Mouse (Mus musculus): ENCODE data around the gene Arid1a. TPM values are rescaled to one million over a fixed set of nuclear protein-coding genes. Genes with fewer than 3 reads are reported as not detected.

Gene Arid1a
- polyA plus RNA-seq, 1 experiment from 2014 or later, result 37.5 TPM

DNA sequence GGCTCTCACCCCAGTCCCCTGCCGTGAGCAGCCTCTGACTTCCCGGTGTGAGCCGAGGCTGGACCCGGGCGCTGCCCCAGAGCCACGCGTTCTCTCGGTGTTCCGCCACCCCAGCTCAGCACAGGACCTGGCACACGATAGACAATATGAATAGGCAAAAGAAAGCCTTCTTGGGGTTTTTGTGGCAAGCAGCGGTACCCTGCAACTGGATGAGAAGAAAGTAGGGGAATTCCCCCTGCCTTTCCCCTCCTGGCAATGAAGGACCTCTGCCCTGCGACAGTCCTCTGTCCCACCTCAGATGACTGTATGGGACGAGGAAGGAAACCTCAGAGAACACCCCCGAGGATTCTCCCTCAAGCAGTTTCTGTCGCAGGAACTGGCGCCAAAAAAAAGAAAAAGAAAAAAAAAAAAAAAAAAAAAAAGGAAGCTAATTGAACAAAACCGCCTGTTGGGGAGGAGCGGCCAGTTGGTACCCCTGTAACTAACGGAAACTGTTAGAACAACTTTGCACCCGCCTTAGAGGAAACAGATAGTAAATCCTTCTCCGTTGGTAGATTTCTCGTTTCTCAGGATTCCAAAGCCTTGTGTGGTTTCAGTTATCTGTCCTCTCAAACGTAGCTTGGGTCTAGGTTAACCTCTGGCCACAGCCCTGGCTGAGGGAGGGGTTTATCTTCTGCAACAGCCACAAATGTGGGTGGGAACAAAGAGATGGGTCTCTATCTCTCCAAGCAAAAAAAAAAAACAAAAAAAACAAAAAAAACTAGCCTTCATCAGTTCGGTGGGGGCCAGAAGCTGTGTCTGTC is 83.5 kb downstream of the Arid1a start:
- peak overlapping the region; percentile 63 for H3K9ac ChIP-seq
- H3K4me1 ChIP-seq, result peaks cover 42% of the 10 kb centered on the region
- WGBS, result 3% methylated on average over 24 of the region's 24 CpGs
- peak overlapping the region; percentile 54 for H3K4me3 ChIP-seq
- H3K36me3 ChIP-seq, result no peaks in the 10 kb centered on the region; the same call in 1 of the 2 replicates
- H3K27me3 ChIP-seq, result no peaks in the 10 kb centered on the region
- peak overlapping the region; percentile 69 for H3K4me2 ChIP-seq (replicated peaks)
- peak overlapping the region; percentile 99 for H3K27ac ChIP-seq
- H3K9me3 ChIP-seq, result no peaks in the 10 kb centered on the region
- no peak for ATAC-seq (ENCODE audit: insufficient number of reproducible peaks, insufficient read depth, low FRiP score, low TSS enrichment)

- ATAC-seq (ENCODE audit: insufficient number of reproducible peaks, insufficient read depth, low FRiP score, low TSS enrichment), result peak; percentile 88
- Histone ChIP-seq H3K9ac (peak within 1 kb of the TSS; percentile 63), H3K9me3 (no peaks in the 10 kb centered on the region), H3K36me3 (no peaks in the 10 kb centered on the region; the same call in 1 of the 2 replicates), H3K27ac (peak within 1 kb of the TSS; percentile 99), H3K4me3 (peak within 1 kb of the TSS; percentile 54), H3K27me3 (no peaks in the 10 kb centered on the region), H3K4me1 (peaks cover 39% of the 10 kb centered on the region), H3K4me2 (replicated peaks) (peak within 1 kb of the TSS; percentile 69)
- WGBS, result under 1% methylated on average over 76 of the region's 76 CpGs
These were observed 84.4 kb downstream of the Arid1a start, which contains the start of gene Pigv for GRCm38 (mm10) chr4:133671881-133672844. Gene Pigv (minus strand): TSS chr4:133672647.

DNA sequence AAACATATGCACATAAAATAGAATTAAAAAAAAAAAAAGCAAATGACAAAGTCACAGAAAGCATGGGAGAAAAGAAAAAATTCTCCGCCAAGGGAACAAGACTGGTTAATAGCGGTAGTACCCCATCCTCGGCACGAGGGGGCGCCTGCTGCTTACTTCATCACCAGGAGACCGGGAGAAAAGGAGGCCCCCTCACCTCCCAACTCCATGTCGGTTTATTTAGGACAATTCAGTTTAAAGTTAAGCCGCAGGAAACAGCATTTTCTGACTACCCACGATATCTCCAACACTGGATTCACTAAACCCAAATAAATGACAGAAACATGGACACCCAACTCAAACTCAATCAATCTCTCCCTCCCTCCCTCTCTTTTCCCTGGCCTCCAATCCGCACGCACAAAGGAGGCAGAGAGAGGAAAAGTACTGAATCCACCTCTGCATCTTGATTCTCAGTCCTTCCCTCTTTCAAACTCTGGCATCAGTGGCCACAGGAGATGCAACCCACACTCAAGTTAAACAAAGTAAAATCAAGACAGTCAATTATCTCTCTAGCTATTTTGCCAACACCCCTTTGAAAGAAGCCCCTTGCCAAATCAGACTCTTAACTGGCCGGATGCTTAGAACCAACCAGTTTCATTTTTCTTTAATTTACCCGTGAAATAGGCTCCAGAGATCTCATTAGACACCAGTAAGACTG is 85.2 kb downstream of the Arid1a start:
- Histone ChIP-seq H3K9ac (peak overlapping the region; percentile 63), H3K27me3 (no peaks in the 10 kb centered on the region), H3K4me3 (peak overlapping the region; percentile 54), H3K36me3 (peaks cover 4% of the 10 kb centered on the region; the same call in 1 of the 2 replicates), H3K4me2 (replicated peaks) (peak overlapping the region; percentile 69), H3K9me3 (no peaks in the 10 kb centered on the region), H3K27ac (peak overlapping the region; percentile 99), H3K4me1 (peaks cover 31% of the 10 kb centered on the region)
- WGBS, result 3% methylated on average over 13 of the region's 13 CpGs
- no peak for ATAC-seq (ENCODE audit: insufficient number of reproducible peaks, insufficient read depth, low FRiP score, low TSS enrichment)

DNA sequence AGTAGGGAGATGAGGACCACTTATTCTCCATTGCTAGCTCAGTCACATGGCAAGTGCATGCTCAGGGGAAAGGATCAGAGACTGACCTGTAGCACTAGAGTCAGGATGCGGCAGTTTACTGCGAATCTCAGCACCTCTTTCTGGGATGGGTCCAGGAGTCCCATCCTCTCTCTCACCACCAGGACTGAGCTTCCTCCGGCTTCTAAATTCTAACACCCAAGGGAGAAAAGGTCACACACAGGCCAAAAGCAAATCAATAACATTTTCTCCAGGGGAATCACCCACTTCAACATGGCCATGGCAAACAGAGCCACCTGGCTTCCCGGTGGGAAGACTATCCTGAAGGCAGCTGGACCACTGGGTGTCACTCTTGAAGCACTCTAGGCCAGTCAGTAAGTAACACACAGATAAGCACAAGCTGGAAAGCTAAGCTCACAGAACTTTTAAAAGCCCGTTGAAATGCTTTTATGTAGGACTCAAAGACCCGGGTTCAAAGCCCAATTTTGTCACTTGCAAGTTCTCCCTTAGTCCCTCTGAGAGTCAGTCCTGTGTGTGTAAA is 86.8 kb downstream of the Arid1a start:
- H3K4me3 ChIP-seq, result no peak overlapping the region
- H3K36me3 ChIP-seq, result peaks cover 10% of the 10 kb centered on the region
- H3K4me2 ChIP-seq (replicated peaks), result no peak overlapping the region
- no peak overlapping the region for H3K9ac ChIP-seq
- no peak for ATAC-seq (ENCODE audit: insufficient number of reproducible peaks, insufficient read depth, low FRiP score, low TSS enrichment)
- no peaks in the 10 kb centered on the region for H3K27me3 ChIP-seq
- H3K27ac ChIP-seq, result no peak overlapping the region
- peaks cover 23% of the 10 kb centered on the region for H3K4me1 ChIP-seq
- 65% methylated on average over 6 of the region's 6 CpGs for WGBS
- H3K9me3 ChIP-seq, result no peaks in the 10 kb centered on the region

DNA sequence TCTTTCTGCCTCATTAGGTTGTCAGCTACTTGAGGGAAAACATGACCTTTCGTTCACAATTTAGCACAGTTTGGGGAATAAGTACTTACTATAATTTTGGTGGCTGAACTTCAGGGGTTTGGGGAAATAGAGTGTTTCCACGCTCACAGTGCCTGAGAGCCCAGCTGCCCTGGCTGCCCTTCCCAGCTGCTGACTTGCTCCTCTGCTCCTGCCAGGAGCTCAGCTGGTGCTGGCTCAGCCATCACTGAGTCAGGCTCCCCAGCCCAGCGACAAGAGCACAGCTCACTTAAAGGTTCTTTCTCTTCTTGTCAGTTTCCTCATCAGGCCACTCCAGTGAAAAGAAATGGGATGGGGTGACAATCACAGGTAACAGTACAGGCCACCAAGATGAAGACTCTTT is 88.0 kb downstream of the Arid1a start:
- H3K4me2 ChIP-seq (replicated peaks), result no peak overlapping the region
- H3K9me3 ChIP-seq, result no peaks in the 10 kb centered on the region
- H3K27me3 ChIP-seq, result no peaks in the 10 kb centered on the region
- H3K9ac ChIP-seq, result no peak overlapping the region
- 74% methylated on average over 3 of the region's 3 CpGs for WGBS
- H3K27ac ChIP-seq, result no peak overlapping the region
- H3K36me3 ChIP-seq, result peaks cover 16% of the 10 kb centered on the region
- no peak for ATAC-seq (ENCODE audit: insufficient number of reproducible peaks, insufficient read depth, low FRiP score, low TSS enrichment)
- H3K4me1 ChIP-seq, result peaks cover 13% of the 10 kb centered on the region
- H3K4me3 ChIP-seq, result no peak overlapping the region

DNA sequence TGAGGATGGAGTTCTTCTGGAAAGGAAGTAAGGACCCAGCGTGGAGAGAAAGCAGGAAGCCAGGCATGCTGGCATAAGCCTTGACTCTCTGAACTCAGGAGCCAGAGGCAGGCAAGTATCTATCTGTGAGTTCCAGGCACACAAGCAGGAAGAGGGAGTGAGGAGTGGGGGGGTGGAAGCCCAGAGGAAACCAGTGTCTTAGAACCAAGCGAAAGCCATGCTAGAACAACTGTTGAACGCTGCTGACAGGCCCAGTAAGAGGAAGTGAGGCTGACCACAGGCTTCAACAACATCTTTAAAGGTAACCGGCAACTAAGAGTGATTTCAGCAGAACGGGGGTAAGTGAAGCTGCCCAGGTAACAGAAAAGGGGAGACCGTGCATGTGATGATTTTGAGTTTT is 90.4 kb downstream of the Arid1a start:
- 78% methylated on average over 6 of the region's 6 CpGs for WGBS
- no peak for ATAC-seq (ENCODE audit: insufficient number of reproducible peaks, insufficient read depth, low FRiP score, low TSS enrichment)
- Histone ChIP-seq H3K27ac (no peak overlapping the region), H3K9me3 (no peaks in the 10 kb centered on the region), H3K27me3 (no peaks in the 10 kb centered on the region), H3K4me3 (no peak overlapping the region), H3K4me2 (replicated peaks) (no peak overlapping the region), H3K36me3 (peaks cover 25% of the 10 kb centered on the region), H3K4me1 (peaks cover 11% of the 10 kb centered on the region), H3K9ac (no peak overlapping the region)

DNA sequence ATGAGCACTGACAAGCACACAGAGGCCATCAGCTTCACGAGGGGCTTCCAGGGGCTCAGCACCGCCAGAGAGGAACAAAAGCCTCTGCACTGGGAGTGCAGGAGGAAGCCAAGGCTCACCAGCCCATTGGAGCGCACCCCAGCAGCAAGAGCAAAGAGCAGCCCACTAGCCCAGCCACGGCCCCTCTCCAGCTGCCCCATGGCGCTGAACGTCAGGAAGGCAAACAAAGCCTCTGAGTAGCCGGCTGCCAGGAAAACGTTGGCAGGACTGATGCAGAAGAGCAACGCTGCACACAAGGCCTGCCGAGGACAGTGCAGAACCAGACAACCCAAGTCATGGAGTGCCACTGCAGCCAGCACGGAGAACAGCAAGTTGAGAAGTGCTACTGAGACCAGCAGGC is 91.5 kb downstream of the Arid1a start:
- no peak for ATAC-seq (ENCODE audit: insufficient number of reproducible peaks, insufficient read depth, low FRiP score, low TSS enrichment)
- H3K4me3 ChIP-seq, result no peak overlapping the region
- H3K4me1 ChIP-seq, result peaks cover 17% of the 10 kb centered on the region
- no peak overlapping the region for H3K27ac ChIP-seq
- no peak overlapping the region for H3K4me2 ChIP-seq (replicated peaks)
- no peaks in the 10 kb centered on the region for H3K27me3 ChIP-seq
- WGBS, result 64% methylated on average over 11 of the region's 11 CpGs
- peaks cover 25% of the 10 kb centered on the region for H3K36me3 ChIP-seq
- H3K9ac ChIP-seq, result no peak overlapping the region
- H3K9me3 ChIP-seq, result no peaks in the 10 kb centered on the region

- WGBS, result 90% methylated on average over 8 of the region's 8 CpGs
- no peak for ATAC-seq (ENCODE audit: insufficient number of reproducible peaks, insufficient read depth, low FRiP score, low TSS enrichment)
These were observed 93.6 kb downstream of the Arid1a start for GRCm38 (mm10) chr4:133662945-133663344.

GRCm38 (mm10) chr4:133662421-133662820 is 94.1 kb downstream of the Arid1a start:
- peaks cover 25% of the 10 kb centered on the region for H3K36me3 ChIP-seq
- peaks cover 33% of the 10 kb centered on the region for H3K4me1 ChIP-seq
- no peak for ATAC-seq (ENCODE audit: insufficient number of reproducible peaks, insufficient read depth, low FRiP score, low TSS enrichment)
- H3K9me3 ChIP-seq, result no peaks in the 10 kb centered on the region
- no peak overlapping the region for H3K9ac ChIP-seq
- no peak overlapping the region for H3K27ac ChIP-seq
- H3K27me3 ChIP-seq, result no peaks in the 10 kb centered on the region
- WGBS, result 89% methylated on average over 8 of the region's 8 CpGs
- no peak overlapping the region for H3K4me3 ChIP-seq
- H3K4me2 ChIP-seq (replicated peaks), result no peak overlapping the region

More at GRCm38 (mm10) chr4:133662945-133663344, 93.6 kb downstream of the Arid1a start:
- Histone ChIP-seq H3K4me3 (no peak overlapping the region), H3K27ac (no peak overlapping the region), H3K9ac (no peak overlapping the region), H3K4me1 (peaks cover 33% of the 10 kb centered on the region), H3K9me3 (no peaks in the 10 kb centered on the region), H3K36me3 (peaks cover 25% of the 10 kb centered on the region), H3K4me2 (replicated peaks) (no peak overlapping the region), H3K27me3 (no peaks in the 10 kb centered on the region)

GRCm38 (mm10) chr4:133660193-133661155 is 96.1 kb downstream of the Arid1a start:
- peak overlapping the region; percentile 49 for H3K4me2 ChIP-seq (replicated peaks)
- H3K27me3 ChIP-seq, result no peaks in the 10 kb centered on the region
- H3K27ac ChIP-seq, result peak overlapping the region; percentile 91
- H3K4me1 ChIP-seq, result peaks cover 28% of the 10 kb centered on the region
- H3K9me3 ChIP-seq, result no peaks in the 10 kb centered on the region
- H3K36me3 ChIP-seq, result peaks cover 21% of the 10 kb centered on the region
- peak overlapping the region; percentile 40 for H3K9ac ChIP-seq
- peak overlapping the region; percentile 26 for H3K4me3 ChIP-seq
- 11% methylated on average over 10 of the region's 10 CpGs for WGBS
- ATAC-seq (ENCODE audit: insufficient number of reproducible peaks, insufficient read depth, low FRiP score, low TSS enrichment), result 0 out of 2 replicates have a peak, but pooled peaks have one; percentile 48
